Mouse (Mus musculus) CH12.LX (cell line): ENCODE results near the gene Ube2e3.

Experiments used
- MYC ChIP-seq: IDR thresholded peaks from 2 replicates; pipeline ENCODE4 v1.6.1; 2011; ENCODE audit warnings: low read depth, mild to moderate bottlenecking, improper control_type of control experiment, low read length
- POLR2A ChIP-seq: IDR thresholded peaks from 2 replicates; pipeline ENCODE4 v1.6.1; 2011; ENCODE audit warnings: low read depth, mild to moderate bottlenecking, improper control_type of control experiment, low read length
- TBP ChIP-seq: conservative IDR thresholded peaks from 2 replicates; pipeline ENCODE4 v1.6.1; 2011; ENCODE audit warnings: low read depth, low read length, improper control_type of control experiment
- UBTF ChIP-seq: IDR thresholded peaks from 2 replicates; pipeline ENCODE4 v1.6.1; 2012; ENCODE audit warnings: low read depth, mild to moderate bottlenecking, inconsistent platforms, low read length, improper control_type of control experiment, moderate library complexity
- USF2 ChIP-seq: conservative IDR thresholded peaks from 2 replicates; pipeline ENCODE4 v1.6.1; 2011; ENCODE audit warnings: low read depth, low read length, improper control_type of control experiment

DNA sequence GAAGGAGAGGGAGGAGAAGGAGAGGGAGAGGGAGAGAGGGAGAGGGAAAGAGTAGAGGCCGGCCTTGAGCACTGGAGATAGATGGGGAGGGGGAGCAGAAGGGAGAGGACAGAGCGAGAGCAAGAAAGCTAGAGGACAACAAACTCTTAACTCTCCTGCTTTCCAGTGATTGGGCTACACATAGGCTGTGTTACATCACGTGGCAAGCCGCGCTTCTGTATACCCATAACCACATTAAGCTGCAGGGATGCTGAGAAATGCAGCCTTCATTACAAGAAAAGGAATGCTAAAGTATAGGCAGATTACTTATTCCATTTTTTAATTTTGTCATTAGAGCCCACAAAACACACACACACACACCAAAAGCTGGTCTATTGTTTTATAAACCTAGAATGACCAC lies 23.6 kb upstream of the Ube2e3 start:
- TF ChIP-seq MYC: no peak
- TF ChIP-seq POLR2A: no peak
- no peak for TF ChIP-seq USF2
- no peak for TF ChIP-seq TBP
- TF ChIP-seq UBTF: no peak
